Mouse (Mus musculus) heart, adult 2 months (tissue): ENCODE measurements at regions not wholly inside any gene's neighbourhood (a gene's known extent, or its start where the extent isn't known, plus 50 kb on each side); places are given as distances from the start of the nearest gene placed in this dataset.

Experiments
- CTCF ChIP-seq: fragments of 200-600 bp; IDR thresholded peaks from 2 replicates; pipeline ENCODE4 v1.8.1; 2022; ENCODE audit warnings: antibody characterized with exemption, mild to moderate bottlenecking, moderate library complexity
- EP300 ChIP-seq: fragments of 200-500 bp; IDR thresholded peaks from 2 replicates; pipeline ENCODE4 v1.6.1; 2011; ENCODE audit warnings: low read depth, low read length, control low read depth; ENCODE audit not compliant: insufficient read depth
- POLR2A ChIP-seq: fragments of 200-500 bp; IDR thresholded peaks from 2 replicates; pipeline ENCODE4 v1.6.1; 2011; ENCODE audit warnings: mild to moderate bottlenecking, low read depth, low read length, control low read depth; ENCODE audit not compliant: insufficient read depth

DNA sequence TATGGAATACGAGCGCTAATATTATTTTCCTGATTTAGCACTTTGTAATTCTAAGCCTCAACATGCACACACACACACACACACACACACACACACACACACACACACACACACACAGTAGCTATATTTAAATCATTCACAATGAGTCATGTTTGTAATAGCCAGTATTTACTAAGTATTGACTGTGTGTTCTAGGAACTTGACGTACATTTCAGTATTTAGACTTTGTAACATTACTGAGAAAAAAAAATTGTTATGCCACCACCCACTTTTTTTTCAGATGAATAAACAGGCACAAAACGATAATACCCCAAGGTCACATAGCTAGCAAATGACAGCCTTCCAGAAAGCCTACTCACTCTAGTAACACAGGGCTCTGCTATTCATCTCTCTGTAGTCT is 310.3 kb downstream of the Adgrl2 start:
- TF ChIP-seq EP300 (no peak), CTCF (no peak), POLR2A (no peak)
